Mouse (Mus musculus) thymus, postnatal 25 days (tissue): Measurements from ENCODE around the gene Jmjd7.

Source experiments
- DNase-seq: peaks from one replicate; pipeline ENCODE4 v3.0.0; 2022

The Jmjd7 gene

GRCm38 (mm10) chr2:120064639-120065038 is 37.4 kb downstream of the Jmjd7 start:
- DNase-seq: no peak

GRCm38 (mm10) chr2:120065243-120065642 is 38.0 kb downstream of the Jmjd7 start:
- DNase-seq: no peak

GRCm38 (mm10) chr2:120066224-120066623 is 38.9 kb downstream of the Jmjd7 start:
- no peak for DNase-seq

GRCm38 (mm10) chr2:120068555-120069465 is 41.5 kb downstream of the Jmjd7 start:
- DNase-seq: peak; percentile 7

GRCm38 (mm10) chr2:120069466-120069990 is 42.2 kb downstream of the Jmjd7 start:
- DNase-seq: no peak

GRCm38 (mm10) chr2:120074096-120074495 is 46.8 kb downstream of the Jmjd7 start:
- DNase-seq: no peak

GRCm38 (mm10) chr2:120076076-120076705 is 48.9 kb downstream of the Jmjd7 start:
- peak; percentile 51 for DNase-seq
